Mouse (Mus musculus): ENCODE results near the gene Ndufaf2. TPM values are rescaled to one million over a fixed set of nuclear protein-coding genes. Genes with fewer than 3 reads are reported as not detected.

Ndufaf2 gene
- polyA plus RNA-seq, 1 experiment from 2014 or later, result 62.3 TPM

DNA sequence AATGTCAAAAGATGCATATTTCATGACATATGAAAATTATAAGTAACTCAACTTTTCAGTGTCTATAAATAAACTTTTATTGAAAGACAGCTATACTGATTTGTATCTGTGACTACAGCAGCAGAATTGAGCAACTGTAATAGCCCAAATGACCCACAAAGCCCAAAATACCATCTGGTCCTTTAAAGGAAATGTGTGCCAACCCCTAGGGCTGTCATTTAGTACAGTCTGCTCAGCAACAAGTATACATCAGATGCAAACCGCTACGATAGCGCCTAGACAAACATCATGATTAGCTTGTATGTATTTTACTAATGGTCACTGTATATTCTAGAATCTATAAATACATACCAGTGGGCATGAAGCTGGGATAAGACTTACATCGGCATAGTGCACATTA, 74.3 kb downstream of the Ndufaf2 start:
- ATAC-seq (ENCODE audit: insufficient number of reproducible peaks, low FRiP score), result no peak
- H3K4me1 ChIP-seq (replicated peaks), result no peaks in the 10 kb centered on the region
- H3K4me3 ChIP-seq, result no peak overlapping the region
- H3K4me2 ChIP-seq, result no peak overlapping the region
- no peaks in the 10 kb centered on the region for H3K9me3 ChIP-seq (replicated peaks)
- no peak overlapping the region for H3K27ac ChIP-seq (ENCODE audit: poor library complexity, severe bottlenecking)
- 92% methylated on average over 4 of the region's 4 CpGs for WGBS
- H3K27me3 ChIP-seq (replicated peaks), result no peaks in the 10 kb centered on the region
- no peak overlapping the region for H3K9ac ChIP-seq
- H3K36me3 ChIP-seq, result no peaks in the 10 kb centered on the region

DNA sequence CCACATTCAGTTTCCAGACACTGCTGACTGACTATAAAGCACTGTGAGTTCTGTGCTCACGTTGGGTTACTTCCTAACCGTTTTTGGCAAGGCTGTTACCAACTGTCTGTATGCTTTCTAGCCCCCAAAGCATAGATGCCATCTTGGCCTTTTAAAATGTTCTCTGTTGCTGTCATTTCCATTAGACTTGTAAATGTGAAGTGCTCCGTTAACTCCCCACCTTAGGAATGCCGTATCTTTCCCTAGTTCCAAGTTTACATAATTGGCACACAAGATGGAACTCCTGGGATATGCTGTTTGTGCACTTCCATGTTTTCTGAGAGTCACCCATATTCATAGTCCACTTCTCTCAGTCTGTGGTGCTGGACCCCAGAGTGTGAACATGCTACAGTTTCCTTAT, 80.5 kb downstream of the Ndufaf2 start:
- H3K9ac ChIP-seq, result no peak overlapping the region
- WGBS, result 80% methylated on average over 4 of the region's 4 CpGs
- no peaks in the 10 kb centered on the region for H3K27me3 ChIP-seq (replicated peaks)
- no peak overlapping the region for H3K4me2 ChIP-seq
- H3K9me3 ChIP-seq (replicated peaks), result no peaks in the 10 kb centered on the region
- H3K27ac ChIP-seq (ENCODE audit: poor library complexity, severe bottlenecking), result no peak overlapping the region
- H3K4me3 ChIP-seq, result no peak overlapping the region
- no peak for ATAC-seq (ENCODE audit: insufficient number of reproducible peaks, low FRiP score)
- H3K4me1 ChIP-seq (replicated peaks), result no peaks in the 10 kb centered on the region
- H3K36me3 ChIP-seq, result no peaks in the 10 kb centered on the region

DNA sequence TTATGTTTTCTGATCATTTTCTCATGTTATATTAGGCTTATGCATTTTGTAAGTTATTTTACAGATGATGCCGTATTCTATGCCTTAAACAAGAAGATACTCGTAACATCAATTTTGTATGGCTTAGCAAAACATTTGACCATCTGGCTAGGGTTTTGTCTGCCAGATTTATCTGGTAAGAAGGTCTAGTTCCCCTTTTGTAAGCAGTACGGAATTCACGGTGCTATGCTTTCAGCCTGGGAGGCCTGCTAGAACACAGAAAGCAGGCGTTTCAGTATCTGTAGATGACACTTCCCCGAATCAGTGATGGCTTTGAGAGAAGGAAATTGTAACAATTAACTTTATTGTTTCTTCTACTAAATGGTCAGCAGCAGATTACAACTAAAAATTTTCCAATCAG, 80.9 kb downstream of the Ndufaf2 start:
- 68% methylated on average over 6 of the region's 6 CpGs for WGBS
- no peak for ATAC-seq (ENCODE audit: insufficient number of reproducible peaks, low FRiP score)

DNA sequence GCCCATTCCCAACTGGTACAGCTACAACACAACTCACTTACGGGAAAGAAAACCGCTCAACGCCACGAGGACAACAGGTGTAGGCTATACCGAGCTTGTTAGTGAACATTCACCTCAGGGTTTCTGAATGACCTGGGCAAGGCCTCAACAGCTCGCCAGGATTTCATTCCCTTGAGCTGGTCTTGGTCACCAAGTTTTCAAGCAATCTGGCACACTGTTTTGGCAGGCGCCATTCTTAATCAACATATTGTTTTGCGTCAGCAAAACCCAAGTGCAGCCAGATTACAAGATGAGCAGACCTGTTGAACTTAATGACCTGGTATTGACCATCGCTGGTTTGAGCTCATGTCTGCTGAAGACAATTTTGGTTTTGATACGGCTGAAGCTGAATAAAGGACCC, 88.3 kb downstream of the Ndufaf2 start:
- Histone ChIP-seq H3K9me3 (replicated peaks) (no peaks in the 10 kb centered on the region), H3K27ac (ENCODE audit: poor library complexity, severe bottlenecking) (no peak overlapping the region), H3K4me2 (no peak overlapping the region), H3K4me3 (no peak overlapping the region), H3K36me3 (no peaks in the 10 kb centered on the region), H3K27me3 (replicated peaks) (no peaks in the 10 kb centered on the region), H3K4me1 (replicated peaks) (no peaks in the 10 kb centered on the region), H3K9ac (no peak overlapping the region)
- WGBS, result 92% methylated on average over 10 of the region's 10 CpGs
- ATAC-seq (ENCODE audit: insufficient number of reproducible peaks, low FRiP score), result no peak

More for the DNA sequence above, 80.9 kb downstream of the Ndufaf2 start:
- Histone ChIP-seq H3K4me2 (no peak overlapping the region), H3K27ac (ENCODE audit: poor library complexity, severe bottlenecking) (no peak overlapping the region), H3K9me3 (replicated peaks) (no peaks in the 10 kb centered on the region), H3K36me3 (no peaks in the 10 kb centered on the region), H3K27me3 (replicated peaks) (no peaks in the 10 kb centered on the region), H3K9ac (no peak overlapping the region), H3K4me1 (replicated peaks) (no peaks in the 10 kb centered on the region), H3K4me3 (no peak overlapping the region)

DNA sequence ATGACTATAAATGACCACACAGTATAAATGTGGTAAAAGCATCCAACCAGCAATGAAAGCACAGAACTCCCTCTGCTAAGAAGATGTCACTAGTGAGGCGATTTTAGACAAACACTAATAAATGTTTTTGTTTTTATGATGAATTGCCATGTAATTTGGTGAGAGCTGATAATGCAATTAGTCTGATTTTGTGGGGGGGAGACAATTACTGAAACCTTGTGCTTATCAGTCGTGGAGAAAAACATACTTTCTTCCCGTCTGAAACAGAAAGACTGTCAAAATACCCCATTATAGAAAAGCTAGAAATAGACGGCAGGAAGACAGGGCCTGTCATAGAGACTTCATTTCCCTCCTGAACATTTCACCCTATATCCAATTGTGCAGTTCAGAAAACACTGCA, 89.3 kb downstream of the Ndufaf2 start:
- WGBS, result 46% methylated on average over 4 of the region's 4 CpGs
- Histone ChIP-seq H3K36me3 (no peaks in the 10 kb centered on the region), H3K4me1 (replicated peaks) (no peaks in the 10 kb centered on the region), H3K4me2 (no peak overlapping the region), H3K27ac (ENCODE audit: poor library complexity, severe bottlenecking) (no peak overlapping the region), H3K4me3 (no peak overlapping the region), H3K9me3 (replicated peaks) (no peaks in the 10 kb centered on the region), H3K27me3 (replicated peaks) (no peaks in the 10 kb centered on the region), H3K9ac (no peak overlapping the region)
- ATAC-seq (ENCODE audit: insufficient number of reproducible peaks, low FRiP score), result no peak

GRCm38 (mm10) chr13:108066021-108066420, 92.4 kb downstream of the Ndufaf2 start:
- 56% methylated on average over 2 of the region's 2 CpGs for WGBS
- no peaks in the 10 kb centered on the region for H3K36me3 ChIP-seq
- H3K4me2 ChIP-seq, result no peak overlapping the region
- no peak overlapping the region for H3K9ac ChIP-seq
- H3K4me3 ChIP-seq, result no peak overlapping the region
- no peaks in the 10 kb centered on the region for H3K27me3 ChIP-seq (replicated peaks)
- ATAC-seq (ENCODE audit: insufficient number of reproducible peaks, low FRiP score), result no peak
- no peaks in the 10 kb centered on the region for H3K9me3 ChIP-seq (replicated peaks)
- no peaks in the 10 kb centered on the region for H3K4me1 ChIP-seq (replicated peaks)
- H3K27ac ChIP-seq (ENCODE audit: poor library complexity, severe bottlenecking), result no peak overlapping the region

- no peak for ATAC-seq (ENCODE audit: insufficient number of reproducible peaks, low FRiP score)
- no peaks in the 10 kb centered on the region for H3K9me3 ChIP-seq (replicated peaks)
- H3K27me3 ChIP-seq (replicated peaks), result no peaks in the 10 kb centered on the region
Observed at GRCm38 (mm10) chr13:108064331-108064730, 94.1 kb downstream of the Ndufaf2 start.

DNA sequence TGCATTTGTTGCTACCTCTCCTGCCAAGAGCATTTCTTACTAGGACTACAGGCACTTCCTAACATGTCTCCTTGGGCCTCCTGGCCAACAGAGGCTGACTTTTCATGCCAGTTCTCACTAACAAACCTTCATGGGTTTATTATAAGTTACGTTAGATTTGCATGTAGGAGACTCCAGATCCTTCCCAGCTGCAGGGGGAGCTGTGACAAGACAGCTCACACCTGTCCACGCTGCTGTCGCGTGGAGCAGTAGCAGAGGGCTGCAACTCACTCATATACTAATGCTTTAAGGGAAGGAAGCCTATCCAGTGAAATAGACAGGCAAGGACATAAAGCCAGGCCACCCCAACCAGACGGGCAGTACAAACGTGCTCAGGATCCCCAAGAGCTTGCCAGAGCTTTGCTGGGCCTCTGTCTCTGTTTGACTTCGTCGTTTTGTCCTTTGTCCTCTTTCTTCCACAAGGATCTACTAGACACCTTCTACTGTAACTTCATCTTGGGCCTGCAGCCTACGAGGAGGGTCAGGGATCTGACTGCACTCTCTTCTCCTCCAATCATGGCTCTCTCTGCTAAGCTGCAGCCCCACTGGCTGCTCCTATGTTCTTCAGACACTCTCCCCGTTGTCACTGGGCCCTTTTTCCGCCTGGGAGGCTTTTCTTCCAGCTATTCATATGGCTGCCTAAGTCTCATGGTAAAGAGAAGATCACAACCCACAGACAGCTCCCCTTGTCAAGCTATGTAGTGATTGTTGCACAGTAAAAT, 94.9 kb downstream of the Ndufaf2 start:
- Histone ChIP-seq H3K9ac (no peak overlapping the region), H3K4me3 (no peak overlapping the region), H3K36me3 (no peaks in the 10 kb centered on the region), H3K4me2 (no peak overlapping the region), H3K27me3 (replicated peaks) (no peaks in the 10 kb centered on the region), H3K27ac (ENCODE audit: poor library complexity, severe bottlenecking) (no peak overlapping the region), H3K4me1 (replicated peaks) (no peaks in the 10 kb centered on the region), H3K9me3 (replicated peaks) (no peaks in the 10 kb centered on the region)
- 80% methylated on average over 11 of the region's 11 CpGs for WGBS
- ATAC-seq (ENCODE audit: insufficient number of reproducible peaks, low FRiP score), result no peak

More at GRCm38 (mm10) chr13:108064331-108064730, 94.1 kb downstream of the Ndufaf2 start:
- Histone ChIP-seq H3K4me2 (no peak overlapping the region), H3K36me3 (no peaks in the 10 kb centered on the region), H3K4me1 (replicated peaks) (no peaks in the 10 kb centered on the region), H3K27ac (ENCODE audit: poor library complexity, severe bottlenecking) (no peak overlapping the region), H3K9ac (no peak overlapping the region), H3K4me3 (no peak overlapping the region)
- WGBS, result 83% methylated on average over 6 of the region's 6 CpGs

DNA sequence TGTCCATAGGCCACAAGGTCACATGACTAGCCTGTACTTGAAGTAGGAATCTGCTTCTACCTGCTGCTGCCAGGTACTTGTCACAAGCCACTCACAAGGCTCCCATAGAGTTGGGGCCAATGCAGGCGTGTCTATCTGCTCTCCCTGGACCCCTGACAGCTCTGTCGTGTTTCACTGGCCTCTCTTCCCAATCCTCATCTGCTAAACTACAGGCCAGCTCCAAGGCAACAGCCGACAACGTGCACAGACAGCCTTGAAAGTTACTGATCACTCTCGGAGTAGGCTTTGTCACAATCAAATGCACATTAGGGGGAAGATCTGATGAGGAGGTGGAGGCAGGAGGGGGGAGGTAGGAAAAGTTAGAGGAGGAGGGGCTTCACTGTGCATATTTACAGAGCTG, 95.5 kb downstream of the Ndufaf2 start:
- H3K4me3 ChIP-seq, result no peak overlapping the region
- WGBS, result 65% methylated on average over 5 of the region's 5 CpGs
- H3K9me3 ChIP-seq (replicated peaks), result no peaks in the 10 kb centered on the region
- no peaks in the 10 kb centered on the region for H3K36me3 ChIP-seq
- H3K27ac ChIP-seq (ENCODE audit: poor library complexity, severe bottlenecking), result no peak overlapping the region
- H3K4me1 ChIP-seq (replicated peaks), result no peaks in the 10 kb centered on the region
- no peak for ATAC-seq (ENCODE audit: insufficient number of reproducible peaks, low FRiP score)
- no peak overlapping the region for H3K9ac ChIP-seq
- no peak overlapping the region for H3K4me2 ChIP-seq
- H3K27me3 ChIP-seq (replicated peaks), result no peaks in the 10 kb centered on the region

DNA sequence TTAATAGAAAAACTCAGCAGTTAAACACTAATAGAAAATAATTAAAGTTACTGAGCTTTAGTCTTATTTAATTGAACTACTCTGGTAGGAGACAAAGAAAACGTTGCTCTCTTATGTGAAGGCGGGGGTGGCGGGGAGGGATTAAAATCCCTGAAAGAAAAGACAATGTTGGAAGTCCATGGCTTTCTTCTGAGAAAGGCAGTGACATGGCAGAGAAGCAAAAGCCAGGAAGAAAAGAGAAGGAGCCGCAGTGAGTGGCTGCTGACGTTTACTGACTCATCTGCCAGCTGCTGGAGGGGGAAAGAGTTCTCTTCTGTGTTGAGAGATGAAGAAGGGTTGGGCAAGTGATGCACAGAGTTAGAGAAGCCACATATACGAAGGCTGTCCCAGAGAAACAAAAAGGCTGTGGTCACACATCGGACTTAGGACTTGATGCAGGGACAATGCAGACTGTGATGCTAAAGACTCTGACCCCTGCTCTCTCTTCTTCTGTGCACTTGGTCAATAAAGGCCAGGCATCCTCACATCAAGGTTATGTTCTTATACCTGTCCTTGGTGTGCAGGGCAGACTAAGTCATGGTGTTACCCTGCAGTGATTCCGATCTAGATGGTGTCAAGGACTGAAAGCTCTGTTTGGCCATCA, 97.4 kb downstream of the Ndufaf2 start:
- Histone ChIP-seq H3K9me3 (replicated peaks) (no peaks in the 10 kb centered on the region), H3K4me2 (no peak overlapping the region), H3K9ac (no peak overlapping the region), H3K27me3 (replicated peaks) (no peaks in the 10 kb centered on the region), H3K4me1 (replicated peaks) (peaks cover 8% of the 10 kb centered on the region; the same call in 1 of the 2 replicates), H3K4me3 (no peak overlapping the region), H3K27ac (ENCODE audit: poor library complexity, severe bottlenecking) (no peak overlapping the region), H3K36me3 (no peaks in the 10 kb centered on the region)
- no peak for ATAC-seq (ENCODE audit: insufficient number of reproducible peaks, low FRiP score)
- WGBS, result 63% methylated on average over 8 of the region's 8 CpGs

- H3K9ac ChIP-seq, result no peak overlapping the region
- no peak overlapping the region for H3K4me2 ChIP-seq
- 67% methylated on average over 7 of the region's 7 CpGs for WGBS
- no peak overlapping the region for H3K4me3 ChIP-seq
- no peaks in the 10 kb centered on the region for H3K36me3 ChIP-seq
- H3K27me3 ChIP-seq (replicated peaks), result no peaks in the 10 kb centered on the region
- no peaks in the 10 kb centered on the region for H3K9me3 ChIP-seq (replicated peaks)
- H3K4me1 ChIP-seq (replicated peaks), result peaks cover 8% of the 10 kb centered on the region; the same call in 1 of the 2 replicates
- H3K27ac ChIP-seq (ENCODE audit: poor library complexity, severe bottlenecking), result no peak overlapping the region
- no peak for ATAC-seq (ENCODE audit: insufficient number of reproducible peaks, low FRiP score)
Observed at GRCm38 (mm10) chr13:108060286-108060885, 98.0 kb downstream of the Ndufaf2 start.

Data from heart, embryonic 12.5 days (tissue).